Mouse (Mus musculus) forebrain, embryonic 11.5 days (tissue): ENCODE results near the gene Plekhs1. TPM values are rescaled to one million over a fixed set of nuclear protein-coding genes. Genes with fewer than 3 reads are reported as not detected.
"Not testable (repeated sequence)": the region's sequence is repeated elsewhere in the genome, so short reads cannot be mapped to it uniquely, and the experiment has no call there.

Source experiments
- ATAC-seq: fragments of 200-750 bp; cut with Nextera tagmentation; replicated peaks from 2 replicates; pipeline ENCODE4 v1.8.0; 2017; ENCODE audit warnings: moderate TSS enrichment; ENCODE audit not compliant: low FRiP score
- DNase-seq: peaks from one replicate; pipeline ENCODE4 v3.0.0-alpha.2; 2017; ENCODE audit warnings: low spot score
- H3K27ac ChIP-seq: fragments of 300-500 bp; sonication (generic); 2 replicates; pipeline ENCODE4 v1.5.1; 2014; ENCODE audit warnings: low read depth, low read length
- H3K27me3 ChIP-seq: fragments of 300-500 bp; sonication (generic); 2 replicates; pipeline ENCODE4 v1.6.1; 2014; ENCODE audit warnings: mild to moderate bottlenecking, low read length, mixed read lengths; ENCODE audit not compliant: control insufficient read depth, insufficient read depth
- H3K36me3 ChIP-seq: fragments of 300-500 bp; sonication (generic); 2 replicates; pipeline ENCODE4 v1.6.1; 2014; ENCODE audit warnings: mild to moderate bottlenecking, low read length, moderate library complexity, mixed read lengths; ENCODE audit not compliant: control insufficient read depth, insufficient read depth
- H3K4me1 ChIP-seq: fragments of 300-500 bp; sonication (generic); replicated peaks from 2 replicates; pipeline ENCODE4 v1.6.1; 2014; ENCODE audit warnings: low read length, mixed read lengths; ENCODE audit not compliant: control insufficient read depth, insufficient read depth
- H3K4me2 ChIP-seq: fragments of 300-500 bp; sonication (generic); 2 replicates; pipeline ENCODE4 v1.6.1; 2014; ENCODE audit warnings: low read depth, mild to moderate bottlenecking, low read length, moderate library complexity, mixed read lengths; ENCODE audit not compliant: severe bottlenecking
- H3K4me3 ChIP-seq: fragments of 300-500 bp; sonication (generic); 2 replicates; pipeline ENCODE4 v1.5.1; 2014; ENCODE audit warnings: low read depth, low read length
- H3K9ac ChIP-seq: fragments of 300-500 bp; sonication (generic); 2 replicates; pipeline ENCODE4 v1.6.1; 2014; ENCODE audit warnings: low read length
- H3K9me3 ChIP-seq: fragments of 300-500 bp; sonication (generic); 2 replicates; pipeline ENCODE4 v1.6.1; 2016; ENCODE audit warnings: low read length, mixed read lengths; ENCODE audit not compliant: control insufficient read depth
- WGBS: fragments of 180-500 bp; shearing (Covaris S2); extraction: QIAGEN DNeasy Blood & Tissue Kit; methylation state at CpG from one replicate; pipeline ENCODE4 v1.1.7; 2014; 5-methylcytosine and 5-hydroxymethylcytosine counted together
- polyA plus RNA-seq: library from polyadenylated mRNA; unstranded; fragments of >200 nt; fragmentation: Nextera tagmentation; extraction: Ambion mirVana; gene quantifications from 2 replicates; pipeline ENCODE4 v1.2.1, GENCODE M21; 2014

Gene Plekhs1
- polyA plus RNA-seq, 1 experiment from 2014 or later: 0.29 TPM

DNA sequence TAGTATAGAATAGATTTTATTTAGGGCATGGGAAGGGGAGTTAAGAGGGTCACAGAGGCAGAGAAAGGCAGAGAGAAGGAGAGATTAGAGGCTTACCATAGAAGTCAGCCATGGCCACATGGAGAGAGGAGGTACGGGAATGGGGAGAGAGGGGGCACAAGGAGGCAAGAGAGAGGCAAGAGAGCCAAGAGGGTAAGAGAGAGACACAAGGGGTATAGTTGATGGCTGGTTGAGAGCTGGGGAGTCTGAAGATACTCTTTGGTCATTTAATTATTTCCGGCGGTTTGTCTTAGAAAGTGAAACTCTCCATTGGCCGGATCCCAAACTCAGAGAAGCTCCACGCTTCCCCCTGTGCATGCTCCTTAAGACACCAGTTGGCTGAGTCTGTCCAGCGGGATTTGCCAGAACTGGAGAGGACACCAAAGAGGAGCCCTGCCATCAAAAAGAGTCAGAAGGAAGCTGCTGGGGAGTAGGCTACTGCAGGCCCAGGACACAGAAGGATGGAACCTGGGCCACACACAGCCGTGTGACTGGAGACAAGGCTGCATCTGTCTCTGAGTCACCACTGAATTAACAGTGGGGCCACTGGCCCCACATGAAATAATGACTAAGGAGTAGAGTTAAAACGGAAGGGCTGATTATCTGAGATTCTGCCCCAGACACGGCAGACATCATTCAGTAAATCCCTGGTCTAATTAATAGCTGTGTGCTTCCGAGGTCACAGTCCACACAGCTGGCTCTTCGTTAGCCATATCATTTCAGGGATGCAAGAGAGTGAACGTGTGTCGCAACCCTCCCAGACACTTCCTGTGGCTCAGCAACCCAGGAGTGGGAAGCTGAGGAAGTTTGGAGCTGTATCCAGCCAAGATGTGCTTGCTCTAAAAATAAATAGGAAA lies 24.2 kb downstream of the Plekhs1 start:
- Histone ChIP-seq H3K4me1 (peaks cover 19% of the 10 kb centered on the region), H3K4me2 (0 out of 2 replicates have a peak overlapping the region, but pooled peaks have one; percentile 11), H3K27me3 (no peaks in the 10 kb centered on the region), H3K4me3 (no peak overlapping the region), H3K36me3 (no peaks in the 10 kb centered on the region), H3K27ac (no peak overlapping the region), H3K9me3 (no peaks in the 10 kb centered on the region), H3K9ac (no peak overlapping the region)
- WGBS: 38% methylated on average over 13 of the region's 13 CpGs
- no peak for DNase-seq
- ATAC-seq: no peak

GRCm38 (mm10) chr19:56486926-56487325 lies 25.5 kb downstream of the Plekhs1 start:
- H3K4me1 ChIP-seq: peaks cover 19% of the 10 kb centered on the region
- no peak overlapping the region for H3K9ac ChIP-seq
- H3K27ac ChIP-seq: no peak overlapping the region
- H3K4me2 ChIP-seq: no peak overlapping the region
- ATAC-seq (no peak), DNase-seq (no peak)
- no peak overlapping the region for H3K4me3 ChIP-seq
- no peaks in the 10 kb centered on the region for H3K9me3 ChIP-seq
- 90% methylated on average over 7 of the region's 7 CpGs for WGBS
- H3K36me3 ChIP-seq: no peaks in the 10 kb centered on the region
- no peaks in the 10 kb centered on the region for H3K27me3 ChIP-seq

DNA sequence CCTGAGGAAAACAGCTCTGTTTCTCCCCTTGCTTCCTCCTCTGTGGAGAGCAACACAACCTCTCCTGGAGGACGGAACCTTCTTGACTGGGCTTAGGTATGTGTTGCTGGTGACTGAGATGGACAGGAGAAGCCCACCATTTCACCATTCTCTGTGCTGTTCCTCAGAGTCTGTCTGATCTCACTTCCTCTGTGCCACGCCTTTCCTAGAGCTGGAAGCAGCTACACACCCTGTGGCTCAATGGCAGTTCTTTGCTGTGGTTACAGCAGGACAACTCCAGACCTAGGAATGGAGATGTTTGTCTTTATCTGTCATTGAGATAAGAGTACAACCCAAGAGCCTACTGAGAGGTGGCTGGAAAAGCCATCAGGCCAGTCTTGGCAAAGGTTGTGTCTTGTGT lies 25.9 kb downstream of the Plekhs1 start:
- Histone ChIP-seq H3K4me2 (no peak overlapping the region), H3K9ac (no peak overlapping the region), H3K27me3 (no peaks in the 10 kb centered on the region), H3K36me3 (no peaks in the 10 kb centered on the region), H3K9me3 (no peaks in the 10 kb centered on the region), H3K4me3 (no peak overlapping the region), H3K4me1 (peaks cover 19% of the 10 kb centered on the region), H3K27ac (no peak overlapping the region)
- WGBS: 96% methylated on average over 2 of the region's 2 CpGs
- no peak for DNase-seq
- no peak for ATAC-seq

GRCm38 (mm10) chr19:56489601-56490000 lies 28.2 kb downstream of the Plekhs1 start:
- no peaks in the 10 kb centered on the region for H3K27me3 ChIP-seq
- no peak overlapping the region for H3K9ac ChIP-seq
- DNase-seq: no peak
- no peak overlapping the region for H3K4me3 ChIP-seq
- H3K36me3 ChIP-seq: no peaks in the 10 kb centered on the region
- no peak overlapping the region for H3K27ac ChIP-seq
- ATAC-seq: no peak
- H3K9me3 ChIP-seq: no peaks in the 10 kb centered on the region
- no peak overlapping the region for H3K4me2 ChIP-seq
- peaks cover 16% of the 10 kb centered on the region for H3K4me1 ChIP-seq
- 89% methylated on average over 6 of the region's 6 CpGs for WGBS

DNA sequence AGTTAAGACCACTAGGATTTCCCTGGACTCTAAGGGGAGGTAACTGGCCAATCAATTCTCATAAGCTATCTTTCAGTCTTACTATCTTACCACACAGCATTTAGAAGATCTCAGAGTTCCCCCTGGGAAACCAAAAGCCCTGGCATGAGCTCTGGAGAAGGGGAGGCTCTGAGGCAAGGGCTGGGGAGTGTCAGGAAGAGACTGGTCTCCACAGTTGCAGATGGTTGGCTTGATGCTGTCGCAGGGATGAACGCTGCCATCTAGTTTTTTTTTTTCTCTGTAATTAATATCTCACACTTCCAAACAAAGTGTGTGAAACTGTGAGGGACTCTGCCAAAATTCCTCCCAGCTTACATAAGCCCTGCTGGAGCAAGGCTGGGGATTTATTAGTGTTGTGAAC lies 32.7 kb downstream of the Plekhs1 start:
- not testable (repeated sequence) for DNase-seq, H3K4me1 ChIP-seq, H3K36me3 ChIP-seq, H3K9ac ChIP-seq, H3K27ac ChIP-seq, H3K9me3 ChIP-seq, H3K4me2 ChIP-seq, H3K27me3 ChIP-seq, ATAC-seq, H3K4me3 ChIP-seq
- WGBS: no CpG with 5 or more reads among the region's 2 CpGs

- not testable (repeated sequence) for H3K4me3 ChIP-seq, H3K27ac ChIP-seq, H3K4me2 ChIP-seq, H3K9me3 ChIP-seq, H3K9ac ChIP-seq, H3K36me3 ChIP-seq, H3K27me3 ChIP-seq, ATAC-seq, DNase-seq, H3K4me1 ChIP-seq
- no CpG with 5 or more reads among the region's 5 CpGs for WGBS
Observed at GRCm38 (mm10) chr19:56503069-56503468, 41.6 kb downstream of the Plekhs1 start.

- not testable (repeated sequence) for H3K4me1 ChIP-seq, ATAC-seq, DNase-seq, H3K9ac ChIP-seq, H3K36me3 ChIP-seq, H3K27ac ChIP-seq, H3K9me3 ChIP-seq, H3K27me3 ChIP-seq, H3K4me3 ChIP-seq, H3K4me2 ChIP-seq
- no CpG with 5 or more reads among the region's 5 CpGs for WGBS
Observed at GRCm38 (mm10) chr19:56503525-56503924, 42.1 kb downstream of the Plekhs1 start.

GRCm38 (mm10) chr19:56511207-56511606 lies 49.8 kb downstream of the Plekhs1 start:
- not testable (repeated sequence) for DNase-seq, H3K9ac ChIP-seq, H3K4me1 ChIP-seq, H3K27ac ChIP-seq, H3K36me3 ChIP-seq, H3K27me3 ChIP-seq, H3K4me2 ChIP-seq, H3K4me3 ChIP-seq, H3K9me3 ChIP-seq, ATAC-seq
- no CpG with 5 or more reads among the region's 4 CpGs for WGBS

GRCm38 (mm10) chr19:56513527-56513926 lies 52.1 kb downstream of the Plekhs1 start:
- not testable (repeated sequence) for H3K36me3 ChIP-seq, H3K27ac ChIP-seq, H3K4me3 ChIP-seq, H3K9ac ChIP-seq, H3K27me3 ChIP-seq, H3K4me2 ChIP-seq, H3K9me3 ChIP-seq, ATAC-seq, H3K4me1 ChIP-seq, DNase-seq
- no CpG with 5 or more reads among the region's 2 CpGs for WGBS
